Mouse (Mus musculus): ENCODE data around the gene Snu13.

The Snu13 gene

GRCm38 (mm10) chr15:82047080-82047883, at the start of gene Snu13:
Gene Snu13, minus strand, starts transcription at chr15:82047598.
- peak; percentile 66 for DNase-seq (ENCODE audit: low read depth, low spot score)

- DNase-seq (ENCODE audit: low read depth, low spot score) = no peak
Observed at GRCm38 (mm10) chr15:82091061-82091460, 43.7 kb upstream of the Snu13 start.

GRCm38 (mm10) chr15:82087266-82087665, 39.9 kb upstream of the Snu13 start:
- DNase-seq (ENCODE audit: low read depth, low spot score) = no peak

- DNase-seq (ENCODE audit: low read depth, low spot score) = no peak
Observed at GRCm38 (mm10) chr15:82086131-82086530, 38.7 kb upstream of the Snu13 start.

- no peak for DNase-seq (ENCODE audit: low read depth, low spot score)
Observed at GRCm38 (mm10) chr15:82085606-82086005, 38.2 kb upstream of the Snu13 start.

- DNase-seq (ENCODE audit: low read depth, low spot score) = no peak
Observed at GRCm38 (mm10) chr15:82081161-82081560, 33.8 kb upstream of the Snu13 start.

GRCm38 (mm10) chr15:82079883-82080282, 32.5 kb upstream of the Snu13 start:
- no peak for DNase-seq (ENCODE audit: low read depth, low spot score)

- no peak for DNase-seq (ENCODE audit: low read depth, low spot score)
Observed at GRCm38 (mm10) chr15:82073490-82073889, 26.1 kb upstream of the Snu13 start.

GRCm38 (mm10) chr15:82071816-82072469, 24.5 kb upstream of the Snu13 start:
- DNase-seq (ENCODE audit: low read depth, low spot score) = no peak

GRCm38 (mm10) chr15:82069898-82070297, 22.5 kb upstream of the Snu13 start, which contains the start of gene Mei1:
Gene Mei1, plus strand, starts transcription at chr15:82069996.
- no peak for DNase-seq (ENCODE audit: low read depth, low spot score)

- DNase-seq (ENCODE audit: low read depth, low spot score) = peak; percentile 54
Observed at GRCm38 (mm10) chr15:82065511-82065910, 18.1 kb upstream of the Snu13 start.

GRCm38 (mm10) chr15:82063909-82064308, 16.5 kb upstream of the Snu13 start:
- no peak for DNase-seq (ENCODE audit: low read depth, low spot score)

- no peak for DNase-seq (ENCODE audit: low read depth, low spot score)
Observed at GRCm38 (mm10) chr15:82058719-82059201, 11.4 kb upstream of the Snu13 start, which contains the start of gene 4930407I10Rik. Gene 4930407I10Rik, plus strand, starts transcription at chr15:82059151.

- no peak for DNase-seq (ENCODE audit: low read depth, low spot score)
Observed at GRCm38 (mm10) chr15:82052544-82052943, 5.1 kb upstream of the Snu13 start.

GRCm38 (mm10) chr15:82046246-82046891, 1.0 kb downstream of the Snu13 start:
- no peak for DNase-seq (ENCODE audit: low read depth, low spot score)

- DNase-seq (ENCODE audit: low read depth, low spot score) = no peak
Observed at GRCm38 (mm10) chr15:82044166-82044784, 3.1 kb downstream of the Snu13 start.

- no peak for DNase-seq (ENCODE audit: low read depth, low spot score)
Observed at GRCm38 (mm10) chr15:82040650-82041049, 6.7 kb downstream of the Snu13 start.

GRCm38 (mm10) chr15:82035904-82036689, 11.3 kb downstream of the Snu13 start:
- DNase-seq (ENCODE audit: low read depth, low spot score) = no peak

- DNase-seq (ENCODE audit: low read depth, low spot score) = no peak
Observed at GRCm38 (mm10) chr15:82033762-82034161, 13.6 kb downstream of the Snu13 start, which contains the start of gene Desi1. Gene Desi1, minus strand, starts transcription at chr15:82033862.

GRCm38 (mm10) chr15:82032386-82032785, 15.0 kb downstream of the Snu13 start:
- no peak for DNase-seq (ENCODE audit: low read depth, low spot score)

GRCm38 (mm10) chr15:82027726-82028125, 19.7 kb downstream of the Snu13 start:
- no peak for DNase-seq (ENCODE audit: low read depth, low spot score)
